Mouse (Mus musculus): ENCODE measurements at regions not wholly inside any gene's neighbourhood (a gene's known extent, or its start where the extent isn't known, plus 50 kb on each side); places are given as distances from the start of the nearest gene placed in this dataset.

GRCm38 (mm10) chr12:92619120-92619519 is 770.2 kb upstream of the Sel1l start:
- no peak for TF ChIP-seq CTCF (IDR thresholded peaks at IDR 0.05; ENCODE audit: low read depth)
- TF ChIP-seq EP300 (IDR thresholded peaks at IDR 0.05; ENCODE audit: low read depth), result no peak
